Mouse (Mus musculus) forebrain, embryonic 16.5 days (tissue): ENCODE measurements around the gene Mslnl. TPM values are rescaled to one million over a fixed set of nuclear protein-coding genes. Genes with fewer than 3 reads are reported as not detected.

ENCODE experiments used
- ATAC-seq: fragments of 200-750 bp; cut with Nextera tagmentation; 2 replicates; pipeline ENCODE4 v1.8.0; 2017; ENCODE audit warnings: mild to moderate bottlenecking, moderate library complexity
- H3K27ac ChIP-seq: fragments of 300-500 bp; sonication (generic); 2 replicates; pipeline ENCODE4 v1.5.1; 2014; ENCODE audit warnings: low read length, control low read depth
- H3K27me3 ChIP-seq: fragments of 300-500 bp; sonication (generic); replicated peaks from 2 replicates; pipeline ENCODE4 v1.6.1; 2014; ENCODE audit warnings: low read length; ENCODE audit not compliant: control insufficient read depth, insufficient read depth
- H3K36me3 ChIP-seq: fragments of 300-500 bp; sonication (generic); 2 replicates; pipeline ENCODE4 v1.6.1; 2014; ENCODE audit not compliant: control insufficient read depth, insufficient read depth
- H3K4me1 ChIP-seq: fragments of 300-500 bp; sonication (generic); replicated peaks from 2 replicates; pipeline ENCODE4 v1.6.1; 2014; ENCODE audit warnings: low read length; ENCODE audit not compliant: control insufficient read depth, insufficient read depth
- H3K4me2 ChIP-seq: fragments of 300-500 bp; sonication (generic); 2 replicates; pipeline ENCODE4 v1.6.1; 2014; ENCODE audit warnings: mild to moderate bottlenecking, low read length, control low read depth
- H3K4me3 ChIP-seq: fragments of 300-500 bp; sonication (generic); replicated peaks from 2 replicates; pipeline ENCODE4 v1.5.1; 2014; ENCODE audit warnings: mild to moderate bottlenecking, low read length, control low read depth
- H3K9ac ChIP-seq: fragments of 300-500 bp; sonication (generic); replicated peaks from 2 replicates; pipeline ENCODE4 v1.6.1; 2014; ENCODE audit warnings: low read depth, low read length, control low read depth
- H3K9me3 ChIP-seq: fragments of 300-500 bp; sonication (generic); 2 replicates; pipeline ENCODE4 v1.6.1; 2016; ENCODE audit warnings: low read length; ENCODE audit not compliant: control insufficient read depth
- WGBS: fragments of 180-500 bp; shearing (Covaris S2); extraction: QIAGEN DNeasy Blood & Tissue Kit; methylation state at CpG from one replicate; pipeline ENCODE4 v1.1.7; 2014; 5-methylcytosine and 5-hydroxymethylcytosine counted together
- polyA plus RNA-seq: library from polyadenylated mRNA; unstranded; fragments of >200 nt; fragmentation: Nextera tagmentation; extraction: Ambion mirVana; gene quantifications from 2 replicates; pipeline ENCODE4 v1.2.1, GENCODE M21; 2015

Gene Mslnl
- polyA plus RNA-seq, 1 experiment from 2014 or later = not detected

- H3K9ac ChIP-seq = no peak overlapping the region
- WGBS = 79% methylated on average over 4 of the region's 4 CpGs
- no peaks in the 10 kb centered on the region for H3K36me3 ChIP-seq
- H3K9me3 ChIP-seq = no peaks in the 10 kb centered on the region
- H3K4me3 ChIP-seq = no peak overlapping the region
- no peaks in the 10 kb centered on the region for H3K4me1 ChIP-seq
- no peaks in the 10 kb centered on the region for H3K27me3 ChIP-seq
- H3K27ac ChIP-seq = no peak overlapping the region
- ATAC-seq = no peak
- H3K4me2 ChIP-seq = no peak overlapping the region
Observed at GRCm38 (mm10) chr17:25755627-25756377, 20.0 kb downstream of the Mslnl start.

- H3K36me3 ChIP-seq = no peaks in the 10 kb centered on the region
- no peak overlapping the region for H3K4me2 ChIP-seq
- no peak overlapping the region for H3K4me3 ChIP-seq
- no peaks in the 10 kb centered on the region for H3K27me3 ChIP-seq
- no peaks in the 10 kb centered on the region for H3K4me1 ChIP-seq
- H3K9me3 ChIP-seq = no peaks in the 10 kb centered on the region
- no peak overlapping the region for H3K9ac ChIP-seq
- ATAC-seq = no peak
- no peak overlapping the region for H3K27ac ChIP-seq
- WGBS = 80% methylated on average over 9 of the region's 9 CpGs
Observed at GRCm38 (mm10) chr17:25756378-25757242, 20.8 kb downstream of the Mslnl start.

GRCm38 (mm10) chr17:25757691-25758090 lies 21.8 kb downstream of the Mslnl start:
- no peaks in the 10 kb centered on the region for H3K4me1 ChIP-seq
- H3K4me2 ChIP-seq = no peak overlapping the region
- no peaks in the 10 kb centered on the region for H3K36me3 ChIP-seq
- H3K9me3 ChIP-seq = no peaks in the 10 kb centered on the region
- H3K27me3 ChIP-seq = no peaks in the 10 kb centered on the region
- no peak for ATAC-seq
- no peak overlapping the region for H3K9ac ChIP-seq
- H3K27ac ChIP-seq = no peak overlapping the region
- no peak overlapping the region for H3K4me3 ChIP-seq
- WGBS = 79% methylated on average over 3 of the region's 3 CpGs

- no peaks in the 10 kb centered on the region for H3K4me1 ChIP-seq
- 75% methylated on average over 8 of the region's 8 CpGs for WGBS
- no peak for ATAC-seq
Observed at GRCm38 (mm10) chr17:25760148-25760547, 24.3 kb downstream of the Mslnl start.

GRCm38 (mm10) chr17:25761561-25761970 lies 25.7 kb downstream of the Mslnl start:
- H3K4me2 ChIP-seq = no peak overlapping the region
- H3K9me3 ChIP-seq = no peaks in the 10 kb centered on the region
- H3K4me3 ChIP-seq = no peak overlapping the region
- H3K27me3 ChIP-seq = no peaks in the 10 kb centered on the region
- 0 out of 2 replicates have a peak, but pooled peaks cover 3% of the 10 kb centered on the region for H3K4me1 ChIP-seq
- no peak overlapping the region for H3K9ac ChIP-seq
- no peak for ATAC-seq
- no peaks in the 10 kb centered on the region for H3K36me3 ChIP-seq
- no peak overlapping the region for H3K27ac ChIP-seq
- WGBS = 67% methylated on average over 4 of the region's 4 CpGs

More at GRCm38 (mm10) chr17:25760148-25760547, 24.3 kb downstream of the Mslnl start:
- Histone ChIP-seq H3K9ac (no peak overlapping the region), H3K36me3 (no peaks in the 10 kb centered on the region), H3K27ac (no peak overlapping the region), H3K27me3 (no peaks in the 10 kb centered on the region), H3K4me2 (no peak overlapping the region), H3K4me3 (no peak overlapping the region), H3K9me3 (no peaks in the 10 kb centered on the region)

- no peak overlapping the region for H3K4me3 ChIP-seq
- no peak for ATAC-seq
- 0 out of 2 replicates have a peak, but pooled peaks cover 3% of the 10 kb centered on the region for H3K4me1 ChIP-seq
- H3K27me3 ChIP-seq = no peaks in the 10 kb centered on the region
- no peaks in the 10 kb centered on the region for H3K36me3 ChIP-seq
- no peak overlapping the region for H3K9ac ChIP-seq
- H3K27ac ChIP-seq = no peak overlapping the region
- WGBS = 45% methylated on average over 3 of the region's 3 CpGs
- no peak overlapping the region for H3K4me2 ChIP-seq
- H3K9me3 ChIP-seq = no peaks in the 10 kb centered on the region
Observed at GRCm38 (mm10) chr17:25762591-25762990, 26.7 kb downstream of the Mslnl start.

- Histone ChIP-seq H3K4me1 (0 out of 2 replicates have a peak, but pooled peaks cover 3% of the 10 kb centered on the region), H3K9ac (no peak overlapping the region), H3K4me3 (no peak overlapping the region), H3K9me3 (no peaks in the 10 kb centered on the region), H3K36me3 (no peaks in the 10 kb centered on the region), H3K4me2 (no peak overlapping the region), H3K27ac (no peak overlapping the region), H3K27me3 (no peaks in the 10 kb centered on the region)
- ATAC-seq = no peak
- 11% methylated on average over 5 of the region's 5 CpGs for WGBS
Observed at GRCm38 (mm10) chr17:25765886-25766285, 30.0 kb downstream of the Mslnl start.

GRCm38 (mm10) chr17:25769331-25769730 lies 33.5 kb downstream of the Mslnl start:
- WGBS = 48% methylated on average over 9 of the region's 9 CpGs
- H3K27ac ChIP-seq = no peak overlapping the region
- no peak overlapping the region for H3K9ac ChIP-seq
- H3K4me1 ChIP-seq = peaks cover 11% of the 10 kb centered on the region
- H3K27me3 ChIP-seq = no peaks in the 10 kb centered on the region
- no peak overlapping the region for H3K4me2 ChIP-seq
- H3K4me3 ChIP-seq = no peak overlapping the region
- H3K36me3 ChIP-seq = no peaks in the 10 kb centered on the region
- H3K9me3 ChIP-seq = no peaks in the 10 kb centered on the region
- no peak for ATAC-seq

- under 1% methylated on average over 37 of the region's 37 CpGs for WGBS
- Histone ChIP-seq H3K9me3 (no peaks in the 10 kb centered on the region), H3K27me3 (no peaks in the 10 kb centered on the region), H3K4me3 (peak within 1 kb of the TSS; percentile 54), H3K4me2 (peak within 1 kb of the TSS; percentile 70), H3K36me3 (no peaks in the 10 kb centered on the region), H3K27ac (no peak within 1 kb of the TSS), H3K9ac (peak within 1 kb of the TSS; percentile 64), H3K4me1 (peaks cover 11% of the 10 kb centered on the region)
- ATAC-seq = peak; percentile 90
Observed at GRCm38 (mm10) chr17:25773549-25774120, 37.8 kb downstream of the Mslnl start, which contains the start of gene Narfl. TSS of gene Narfl (plus strand) at chr17:25773776.
